Mouse (Mus musculus): ENCODE results near the gene Plcl1. TPM values are rescaled to one million over a fixed set of nuclear protein-coding genes. Genes with fewer than 3 reads are reported as not detected.

Plcl1 gene
- polyA plus RNA-seq, 1 experiment from 2014 or later = 3.8 TPM

DNA sequence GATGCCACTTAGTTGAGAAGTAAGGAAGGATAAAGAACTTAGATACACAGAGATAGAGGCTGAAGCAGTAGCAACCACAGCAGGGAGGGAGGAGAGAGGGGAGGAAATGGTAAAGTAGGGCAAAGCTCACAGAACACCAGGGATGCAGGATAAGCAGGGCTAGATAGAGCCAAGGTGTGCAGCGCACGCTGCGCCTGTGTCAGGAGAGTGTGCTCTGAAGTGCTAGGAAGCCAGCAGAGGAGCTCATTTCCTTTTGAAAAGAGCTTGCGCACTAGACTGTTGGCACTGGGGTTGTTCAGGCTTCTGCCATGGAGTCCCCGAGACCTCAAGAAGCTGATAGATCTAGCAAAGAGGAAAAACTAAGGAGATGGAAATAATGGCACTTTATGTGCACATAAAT lies 40.6 kb downstream of the Plcl1 start:
- Histone ChIP-seq H3K4me3 (ENCODE audit: low read depth, low read length) (no peak overlapping the region), H3K9ac (replicated peaks; ENCODE audit: low read depth, low read length) (no peak overlapping the region), H3K4me1 (ENCODE audit: control insufficient read depth, insufficient read depth, low read length) (0 out of 2 replicates have a peak, but pooled peaks cover 2% of the 10 kb centered on the region), H3K9me3 (ENCODE audit: control insufficient read depth, low read depth, low read length) (no peaks in the 10 kb centered on the region), H3K27me3 (ENCODE audit: control insufficient read depth, insufficient read depth, low read length) (no peaks in the 10 kb centered on the region), H3K4me2 (replicated peaks; ENCODE audit: low read depth, low read length) (no peak overlapping the region), H3K36me3 (ENCODE audit: control insufficient read depth, insufficient read depth, low read length) (no peaks in the 10 kb centered on the region), H3K27ac (ENCODE audit: low read length) (no peak overlapping the region)
- ATAC-seq (ENCODE audit: insufficient number of reproducible peaks, insufficient read depth, low FRiP score, low read depth) = no peak
- WGBS = 84% methylated on average over 5 of the region's 5 CpGs

DNA sequence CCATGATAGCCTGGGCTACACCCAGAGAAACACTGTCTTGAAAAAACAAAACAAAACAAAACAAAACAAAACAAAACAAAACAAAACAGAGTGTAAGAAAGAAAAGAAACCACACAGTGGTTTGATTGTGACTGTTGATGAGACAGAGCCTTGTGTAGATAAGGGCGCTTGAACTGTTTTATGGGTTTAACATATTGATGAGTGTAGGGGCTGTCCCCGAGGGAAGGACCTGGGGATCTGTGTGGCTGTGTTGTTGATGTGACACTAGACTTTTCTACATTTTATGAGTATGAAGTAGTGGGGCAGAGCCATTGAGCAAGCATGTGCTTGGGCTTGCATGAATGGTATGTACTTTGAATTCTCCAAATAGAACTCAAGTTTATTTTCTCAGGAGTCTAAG lies 41.2 kb downstream of the Plcl1 start:
- no peaks in the 10 kb centered on the region for H3K9me3 ChIP-seq (ENCODE audit: control insufficient read depth, low read depth, low read length)
- 91% methylated on average over 2 of the region's 2 CpGs for WGBS
- ATAC-seq (ENCODE audit: insufficient number of reproducible peaks, insufficient read depth, low FRiP score, low read depth) = no peak

DNA sequence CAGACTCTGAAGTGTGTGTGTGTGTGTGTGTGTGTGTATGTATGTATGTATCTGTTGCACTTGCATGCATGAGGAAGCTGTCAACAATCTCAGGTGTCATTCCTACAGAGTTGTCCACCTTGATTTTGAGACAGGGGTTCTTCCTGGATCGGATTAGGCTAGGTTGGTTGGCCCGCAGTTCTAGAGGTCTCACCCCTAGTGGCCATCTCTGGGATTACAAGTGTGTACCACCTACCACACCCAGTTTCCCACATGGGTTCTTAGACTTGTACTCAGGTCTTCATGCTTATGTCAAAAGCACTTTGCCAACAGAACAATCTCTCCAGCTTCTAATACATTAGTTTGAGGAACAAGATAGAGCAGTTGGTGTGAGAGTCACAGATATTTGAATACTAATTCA lies 41.9 kb downstream of the Plcl1 start:
- Histone ChIP-seq H3K36me3 (ENCODE audit: control insufficient read depth, insufficient read depth, low read length) (no peaks in the 10 kb centered on the region), H3K9me3 (ENCODE audit: control insufficient read depth, low read depth, low read length) (no peaks in the 10 kb centered on the region), H3K4me2 (replicated peaks; ENCODE audit: low read depth, low read length) (no peak overlapping the region), H3K9ac (replicated peaks; ENCODE audit: low read depth, low read length) (no peak overlapping the region), H3K4me1 (ENCODE audit: control insufficient read depth, insufficient read depth, low read length) (0 out of 2 replicates have a peak, but pooled peaks cover 2% of the 10 kb centered on the region), H3K27me3 (ENCODE audit: control insufficient read depth, insufficient read depth, low read length) (no peaks in the 10 kb centered on the region), H3K27ac (ENCODE audit: low read length) (no peak overlapping the region), H3K4me3 (ENCODE audit: low read depth, low read length) (no peak overlapping the region)
- no peak for ATAC-seq (ENCODE audit: insufficient number of reproducible peaks, insufficient read depth, low FRiP score, low read depth)
- WGBS = 84% methylated on average over 2 of the region's 2 CpGs

More for the DNA sequence above, 41.2 kb downstream of the Plcl1 start:
- Histone ChIP-seq H3K27ac (ENCODE audit: low read length) (no peak overlapping the region), H3K4me1 (ENCODE audit: control insufficient read depth, insufficient read depth, low read length) (0 out of 2 replicates have a peak, but pooled peaks cover 2% of the 10 kb centered on the region), H3K36me3 (ENCODE audit: control insufficient read depth, insufficient read depth, low read length) (no peaks in the 10 kb centered on the region), H3K27me3 (ENCODE audit: control insufficient read depth, insufficient read depth, low read length) (no peaks in the 10 kb centered on the region), H3K9ac (replicated peaks; ENCODE audit: low read depth, low read length) (no peak overlapping the region), H3K4me3 (ENCODE audit: low read depth, low read length) (no peak overlapping the region), H3K4me2 (replicated peaks; ENCODE audit: low read depth, low read length) (no peak overlapping the region)

DNA sequence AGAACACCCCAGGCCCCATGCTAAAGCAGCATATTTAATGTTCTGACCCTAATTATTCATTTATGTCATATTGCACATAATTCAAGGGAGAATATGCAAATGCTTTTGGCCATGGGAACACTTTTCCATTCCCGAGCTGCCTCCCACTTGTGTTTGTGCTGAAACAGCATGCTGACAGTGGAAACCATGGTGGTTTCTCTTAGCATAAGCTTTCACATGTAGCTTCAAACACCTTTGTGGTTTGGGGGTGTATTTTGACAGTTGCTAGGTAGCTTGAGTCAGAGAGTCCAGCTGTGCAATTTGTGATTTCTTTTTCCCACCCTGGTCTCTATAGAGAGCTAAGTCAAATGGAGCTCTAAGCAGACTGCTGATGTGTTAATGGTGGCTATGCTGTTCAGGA lies 42.4 kb downstream of the Plcl1 start:
- Histone ChIP-seq H3K9me3 (ENCODE audit: control insufficient read depth, low read depth, low read length) (no peaks in the 10 kb centered on the region), H3K36me3 (ENCODE audit: control insufficient read depth, insufficient read depth, low read length) (no peaks in the 10 kb centered on the region), H3K9ac (replicated peaks; ENCODE audit: low read depth, low read length) (no peak overlapping the region), H3K4me2 (replicated peaks; ENCODE audit: low read depth, low read length) (no peak overlapping the region), H3K4me1 (ENCODE audit: control insufficient read depth, insufficient read depth, low read length) (0 out of 2 replicates have a peak, but pooled peaks cover 2% of the 10 kb centered on the region), H3K27me3 (ENCODE audit: control insufficient read depth, insufficient read depth, low read length) (no peaks in the 10 kb centered on the region), H3K4me3 (ENCODE audit: low read depth, low read length) (no peak overlapping the region), H3K27ac (ENCODE audit: low read length) (no peak overlapping the region)
- WGBS = 92% methylated on average over 1 of the region's 1 CpGs
- no peak for ATAC-seq (ENCODE audit: insufficient number of reproducible peaks, insufficient read depth, low FRiP score, low read depth)

DNA sequence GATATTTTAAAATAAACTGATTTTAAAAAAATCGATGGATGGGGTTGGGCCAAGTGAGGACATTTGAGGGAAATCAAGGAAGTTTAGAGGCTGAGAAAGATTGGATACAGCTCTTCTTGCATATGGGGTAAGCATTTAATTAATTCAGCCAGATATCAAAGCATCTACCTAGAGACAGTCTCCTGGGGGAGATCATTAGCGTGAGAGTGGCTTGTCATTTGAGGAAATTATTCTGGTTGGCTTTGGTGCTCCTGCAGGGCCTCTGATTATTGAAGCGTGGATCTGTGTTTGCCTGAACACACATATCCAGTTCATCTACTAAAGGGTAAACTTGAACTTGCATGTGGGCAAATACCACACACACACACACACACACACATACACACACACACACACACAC lies 44.1 kb downstream of the Plcl1 start:
- Histone ChIP-seq H3K27ac (ENCODE audit: low read length) (no peak overlapping the region), H3K9ac (replicated peaks; ENCODE audit: low read depth, low read length) (no peak overlapping the region), H3K4me3 (ENCODE audit: low read depth, low read length) (no peak overlapping the region), H3K27me3 (ENCODE audit: control insufficient read depth, insufficient read depth, low read length) (no peaks in the 10 kb centered on the region), H3K9me3 (ENCODE audit: control insufficient read depth, low read depth, low read length) (no peaks in the 10 kb centered on the region), H3K4me1 (ENCODE audit: control insufficient read depth, insufficient read depth, low read length) (0 out of 2 replicates have a peak, but pooled peaks cover 2% of the 10 kb centered on the region), H3K4me2 (replicated peaks; ENCODE audit: low read depth, low read length) (no peak overlapping the region), H3K36me3 (ENCODE audit: control insufficient read depth, insufficient read depth, low read length) (no peaks in the 10 kb centered on the region)
- WGBS = 93% methylated on average over 3 of the region's 3 CpGs
- ATAC-seq (ENCODE audit: insufficient number of reproducible peaks, insufficient read depth, low FRiP score, low read depth) = no peak

DNA sequence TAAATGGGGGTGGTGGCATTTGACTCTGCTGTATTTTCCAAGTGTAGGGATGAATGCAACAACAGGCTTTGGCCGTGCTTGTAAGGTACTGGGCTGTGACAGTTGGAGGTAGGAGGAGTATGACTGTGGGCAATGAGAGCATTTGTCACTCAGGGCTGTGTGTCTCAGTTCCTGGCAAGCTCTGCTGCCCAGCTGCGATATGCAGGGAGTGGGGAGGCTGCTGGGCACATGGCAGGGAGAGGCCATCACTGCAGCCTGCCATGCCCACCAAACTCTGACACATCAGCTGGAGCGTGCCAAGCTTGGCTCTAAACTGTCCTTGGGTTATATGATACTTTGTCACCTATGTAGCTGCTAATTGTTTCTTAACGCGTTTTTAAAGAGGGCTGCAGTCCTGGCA lies 48.4 kb downstream of the Plcl1 start:
- H3K27ac ChIP-seq (ENCODE audit: low read length) = no peak overlapping the region
- H3K9me3 ChIP-seq (ENCODE audit: control insufficient read depth, low read depth, low read length) = no peaks in the 10 kb centered on the region
- no peaks in the 10 kb centered on the region for H3K36me3 ChIP-seq (ENCODE audit: control insufficient read depth, insufficient read depth, low read length)
- no peaks in the 10 kb centered on the region for H3K4me1 ChIP-seq (ENCODE audit: control insufficient read depth, insufficient read depth, low read length)
- no peaks in the 10 kb centered on the region for H3K27me3 ChIP-seq (ENCODE audit: control insufficient read depth, insufficient read depth, low read length)
- no peak overlapping the region for H3K9ac ChIP-seq (replicated peaks; ENCODE audit: low read depth, low read length)
- no peak overlapping the region for H3K4me3 ChIP-seq (ENCODE audit: low read depth, low read length)
- no peak for ATAC-seq (ENCODE audit: insufficient number of reproducible peaks, insufficient read depth, low FRiP score, low read depth)
- H3K4me2 ChIP-seq (replicated peaks; ENCODE audit: low read depth, low read length) = no peak overlapping the region
- WGBS = 76% methylated on average over 5 of the region's 5 CpGs

DNA sequence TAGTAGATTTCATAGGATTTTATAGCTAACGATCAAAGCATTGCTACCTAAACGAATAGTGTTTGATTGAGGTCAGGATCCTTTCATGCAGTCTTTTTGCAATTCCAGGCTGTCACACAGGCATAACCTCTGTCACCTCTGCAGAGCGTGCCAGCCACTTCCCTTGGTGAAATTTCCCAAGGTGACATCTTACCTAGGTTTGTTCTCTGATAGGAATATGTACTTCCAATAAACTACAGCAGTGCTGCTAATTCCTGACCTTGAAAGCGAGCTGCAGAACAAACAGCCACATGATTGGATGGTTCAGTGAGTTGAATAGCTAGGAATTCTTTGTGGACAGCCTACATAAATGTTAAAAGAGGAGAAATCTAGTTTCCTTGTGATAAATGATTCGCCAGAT lies 56.6 kb downstream of the Plcl1 start:
- no peaks in the 10 kb centered on the region for H3K4me1 ChIP-seq (ENCODE audit: control insufficient read depth, insufficient read depth, low read length)
- no peak overlapping the region for H3K4me2 ChIP-seq (replicated peaks; ENCODE audit: low read depth, low read length)
- no peak overlapping the region for H3K9ac ChIP-seq (replicated peaks; ENCODE audit: low read depth, low read length)
- H3K36me3 ChIP-seq (ENCODE audit: control insufficient read depth, insufficient read depth, low read length) = no peaks in the 10 kb centered on the region
- no peaks in the 10 kb centered on the region for H3K9me3 ChIP-seq (ENCODE audit: control insufficient read depth, low read depth, low read length)
- H3K4me3 ChIP-seq (ENCODE audit: low read depth, low read length) = no peak overlapping the region
- no peaks in the 10 kb centered on the region for H3K27me3 ChIP-seq (ENCODE audit: control insufficient read depth, insufficient read depth, low read length)
- 64% methylated on average over 5 of the region's 5 CpGs for WGBS
- no peak overlapping the region for H3K27ac ChIP-seq (ENCODE audit: low read length)
- no peak for ATAC-seq (ENCODE audit: insufficient number of reproducible peaks, insufficient read depth, low FRiP score, low read depth)

DNA sequence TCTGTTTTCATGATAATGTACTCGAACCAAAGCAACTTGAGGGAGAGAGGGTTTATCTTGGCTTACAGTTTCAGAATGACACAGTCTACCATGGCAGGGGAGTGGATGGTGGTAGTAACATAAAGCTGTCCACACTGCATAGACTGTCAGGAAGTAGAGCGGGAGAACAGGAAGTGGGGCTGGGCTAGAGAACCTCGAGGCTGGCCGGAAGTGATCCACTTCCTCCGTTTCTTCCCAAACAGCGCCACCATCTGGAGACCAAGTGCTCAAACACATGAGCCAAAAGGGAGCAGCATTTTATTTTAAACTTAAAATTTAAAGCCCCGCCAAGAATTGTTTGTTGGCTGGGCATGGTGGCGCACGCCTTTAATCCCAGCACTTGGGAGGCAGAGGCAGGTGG lies 68.0 kb downstream of the Plcl1 start:
- Histone ChIP-seq H3K4me2 (replicated peaks; ENCODE audit: low read depth, low read length) (no peak overlapping the region), H3K27ac (ENCODE audit: low read length) (no peak overlapping the region), H3K36me3 (ENCODE audit: control insufficient read depth, insufficient read depth, low read length) (no peaks in the 10 kb centered on the region), H3K4me1 (ENCODE audit: control insufficient read depth, insufficient read depth, low read length) (no peaks in the 10 kb centered on the region), H3K9ac (replicated peaks; ENCODE audit: low read depth, low read length) (no peak overlapping the region), H3K9me3 (ENCODE audit: control insufficient read depth, low read depth, low read length) (no peaks in the 10 kb centered on the region), H3K4me3 (ENCODE audit: low read depth, low read length) (no peak overlapping the region), H3K27me3 (ENCODE audit: control insufficient read depth, insufficient read depth, low read length) (no peaks in the 10 kb centered on the region)
- ATAC-seq (ENCODE audit: insufficient number of reproducible peaks, insufficient read depth, low FRiP score, low read depth) = no peak
- WGBS = 87% methylated on average over 9 of the region's 9 CpGs

DNA sequence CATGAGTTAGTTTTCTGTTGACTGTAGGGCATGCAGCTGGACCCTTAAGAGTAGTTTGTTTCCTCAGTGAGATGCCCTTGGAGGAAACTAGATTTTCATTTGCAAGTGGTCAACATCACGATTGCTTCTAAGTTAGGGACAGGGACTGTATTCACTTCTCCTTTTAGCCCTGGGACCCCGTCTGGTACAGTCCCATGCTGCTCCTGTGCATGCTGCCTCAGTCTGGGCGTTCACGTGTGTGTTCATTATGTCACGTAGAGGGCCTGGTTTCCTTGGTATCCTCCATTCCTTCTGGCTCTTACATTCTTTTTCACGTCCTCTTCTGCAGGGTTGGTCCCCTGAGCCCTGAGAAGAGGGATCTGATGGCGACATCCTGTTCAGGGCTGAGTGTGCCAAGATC lies 69.3 kb downstream of the Plcl1 start:
- ATAC-seq (ENCODE audit: insufficient number of reproducible peaks, insufficient read depth, low FRiP score, low read depth) = no peak
- 87% methylated on average over 7 of the region's 7 CpGs for WGBS
- H3K4me3 ChIP-seq (ENCODE audit: low read depth, low read length) = no peak overlapping the region

More for the DNA sequence above, 69.3 kb downstream of the Plcl1 start:
- H3K4me1 ChIP-seq (ENCODE audit: control insufficient read depth, insufficient read depth, low read length) = no peaks in the 10 kb centered on the region
- H3K36me3 ChIP-seq (ENCODE audit: control insufficient read depth, insufficient read depth, low read length) = no peaks in the 10 kb centered on the region
- H3K9me3 ChIP-seq (ENCODE audit: control insufficient read depth, low read depth, low read length) = no peaks in the 10 kb centered on the region
- no peak overlapping the region for H3K9ac ChIP-seq (replicated peaks; ENCODE audit: low read depth, low read length)
- no peak overlapping the region for H3K4me2 ChIP-seq (replicated peaks; ENCODE audit: low read depth, low read length)
- H3K27ac ChIP-seq (ENCODE audit: low read length) = no peak overlapping the region
- H3K27me3 ChIP-seq (ENCODE audit: control insufficient read depth, insufficient read depth, low read length) = no peaks in the 10 kb centered on the region

Data from stomach, embryonic 14.5 days (tissue).